Mouse (Mus musculus): ENCODE measurements around the gene Vmn1r185.
"Not testable (repeated sequence)": the region's sequence is repeated elsewhere in the genome, so short reads cannot be mapped to it uniquely, and the experiment has no call there.

The Vmn1r185 gene

DNA sequence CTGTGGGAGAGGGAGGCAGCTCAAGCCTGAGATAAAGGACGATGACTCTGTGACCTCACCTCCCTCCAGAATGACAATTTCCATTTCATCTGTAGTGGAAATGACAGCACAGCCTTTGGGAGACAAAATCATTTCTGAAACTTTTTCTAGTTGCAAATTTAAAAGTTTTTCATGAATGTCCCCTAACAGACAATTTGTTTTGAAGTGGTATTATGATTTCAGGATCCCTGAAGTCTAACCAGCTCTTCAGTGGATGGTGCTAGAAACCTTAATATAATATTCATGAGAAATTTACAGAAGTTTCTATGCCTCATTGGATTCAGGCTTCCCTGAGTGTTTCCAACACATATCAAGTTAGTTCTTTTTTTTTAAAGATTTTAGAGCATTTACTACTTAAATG lies at the start of gene Vmn1r185:
Vmn1r185 (minus strand) TSS at position 101 of the 400 bp plus-strand sequence.
- DNase-seq (ENCODE audit: low read depth, low spot score) = not testable (repeated sequence)

DNA sequence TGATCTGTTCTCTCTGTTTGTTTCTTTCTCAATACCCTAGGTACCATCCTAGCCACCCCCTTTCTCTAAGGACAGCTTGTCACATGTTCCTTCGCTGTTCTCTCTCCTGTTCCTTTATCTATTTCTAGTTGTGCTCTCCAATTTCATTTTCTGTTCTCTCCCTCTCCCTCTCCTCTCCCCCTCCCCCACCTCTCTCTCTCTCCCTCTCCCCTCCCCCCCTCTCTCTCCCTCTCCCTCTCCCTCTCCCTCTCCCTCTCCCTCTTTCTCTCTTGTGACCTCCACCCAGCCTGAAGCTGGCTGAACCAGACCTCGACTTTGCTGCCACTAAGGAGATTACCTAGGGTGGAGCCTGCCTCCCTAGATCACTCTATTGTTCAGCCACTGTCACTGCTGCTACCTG lies 49.2 kb upstream of the Vmn1r185 start:
- peak; percentile 64 for DNase-seq (ENCODE audit: low read depth, low spot score)

GRCm38 (mm10) chr7:26666011-26666410 lies 47.7 kb upstream of the Vmn1r185 start:
- peak; percentile 49 for DNase-seq (ENCODE audit: low read depth, low spot score)

DNA sequence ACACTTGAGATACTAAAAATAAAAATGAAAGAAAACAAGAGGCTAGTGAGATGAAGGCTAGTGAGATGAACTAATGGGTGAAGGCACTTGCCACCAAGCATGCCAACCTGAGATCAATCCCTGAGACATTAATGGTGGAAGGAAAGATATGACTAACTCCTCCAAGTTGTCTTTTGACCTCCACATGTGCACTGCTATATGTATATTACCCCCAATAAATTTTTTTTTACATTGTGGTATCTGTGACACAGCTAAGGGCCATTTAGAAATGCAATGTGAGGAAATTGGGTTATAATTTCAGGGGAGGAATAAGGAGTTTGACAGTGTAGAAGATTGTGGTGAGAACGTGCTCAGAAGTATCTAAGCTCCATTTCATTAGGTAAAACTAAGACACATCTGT lies 28.5 kb downstream of the Vmn1r185 start:
- no peak for DNase-seq (ENCODE audit: low read depth, low spot score)

DNA sequence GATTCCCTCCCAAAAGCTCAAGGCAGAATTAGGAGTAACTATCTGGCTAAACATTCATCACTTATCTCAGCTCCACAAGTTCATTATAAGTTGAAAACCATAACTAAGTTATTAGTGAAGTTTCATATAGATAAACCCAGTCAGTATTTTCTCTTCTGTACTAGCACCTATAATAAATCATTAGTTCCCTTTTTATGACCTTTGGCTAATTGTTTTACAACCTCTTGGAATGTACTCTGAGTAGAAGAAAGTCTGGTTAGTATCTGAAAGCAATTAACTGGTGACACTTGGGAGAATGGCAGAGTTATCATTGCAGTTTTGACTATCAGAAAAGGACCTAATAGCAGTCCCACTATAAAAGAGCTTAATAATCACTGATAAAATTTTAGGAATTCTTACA lies 29.2 kb downstream of the Vmn1r185 start:
- DNase-seq (ENCODE audit: low read depth, low spot score) = no peak
